Mouse (Mus musculus) lung, embryonic 14.5 days (tissue): Measurements from ENCODE around the gene N4bp2. TPM values are rescaled to one million over a fixed set of nuclear protein-coding genes. Genes with fewer than 3 reads are reported as not detected.
"Not testable (repeated sequence)": the region's sequence is repeated elsewhere in the genome, so short reads cannot be mapped to it uniquely, and the experiment has no call there.

Source experiments
- ATAC-seq: fragments of 200-750 bp; cut with Nextera tagmentation; 2 replicates; pipeline ENCODE4 v1.8.0; 2017; ENCODE audit warnings: mild to moderate bottlenecking, moderate TSS enrichment, moderate library complexity; ENCODE audit not compliant: insufficient read depth
- DNase-seq: peaks from one replicate; pipeline ENCODE4 v3.0.0-alpha.2; 2015
- H3K27ac ChIP-seq: fragments of 300-500 bp; sonication (generic); 2 replicates; pipeline ENCODE4 v1.5.1; 2014; ENCODE audit warnings: low read depth, mild to moderate bottlenecking, moderate library complexity
- H3K27me3 ChIP-seq: fragments of 300-500 bp; sonication (generic); 2 replicates; pipeline ENCODE4 v1.6.1; 2014; ENCODE audit warnings: low read length, control low read depth; ENCODE audit not compliant: insufficient read depth
- H3K36me3 ChIP-seq: fragments of 300-500 bp; sonication (generic); 2 replicates; pipeline ENCODE4 v1.6.1; 2014; ENCODE audit warnings: control low read depth; ENCODE audit not compliant: insufficient read depth
- H3K4me1 ChIP-seq: fragments of 300-500 bp; sonication (generic); 2 replicates; pipeline ENCODE4 v1.6.1; 2014; ENCODE audit warnings: antibody characterized with exemption, control low read depth; ENCODE audit not compliant: insufficient read depth
- H3K4me2 ChIP-seq: fragments of 300-500 bp; sonication (generic); 2 replicates; pipeline ENCODE4 v1.6.1; 2014; ENCODE audit warnings: mild to moderate bottlenecking
- H3K4me3 ChIP-seq: fragments of 300-500 bp; sonication (generic); 2 replicates; pipeline ENCODE4 v1.5.1; 2014; ENCODE audit warnings: low read depth, low read length
- H3K9ac ChIP-seq: fragments of 300-500 bp; sonication (generic); 2 replicates; pipeline ENCODE4 v1.6.1; 2014
- H3K9me3 ChIP-seq: fragments of 300-500 bp; sonication (generic); 2 replicates; pipeline ENCODE4 v1.6.1; 2016; ENCODE audit warnings: low read depth, low read length, control low read depth
- CTCF ChIP-seq: IDR thresholded peaks from 2 replicates; pipeline ENCODE4 v1.5.1; 2016; ENCODE audit warnings: antibody characterized with exemption, low read depth
- WGBS: fragments of 180-500 bp; shearing (Covaris S2); extraction: QIAGEN DNeasy Blood & Tissue Kit; methylation state at CpG from one replicate; pipeline ENCODE4 v1.1.7; 2014; 5-methylcytosine and 5-hydroxymethylcytosine counted together
- polyA plus RNA-seq: library from polyadenylated mRNA; unstranded; fragments of >200 nt; fragmentation: Nextera tagmentation; extraction: Ambion mirVana; gene quantifications from 2 replicates; pipeline ENCODE4 v1.2.1, GENCODE M21; 2014

N4bp2 gene
- polyA plus RNA-seq, 1 experiment from 2014 or later, result 33.2 TPM

DNA sequence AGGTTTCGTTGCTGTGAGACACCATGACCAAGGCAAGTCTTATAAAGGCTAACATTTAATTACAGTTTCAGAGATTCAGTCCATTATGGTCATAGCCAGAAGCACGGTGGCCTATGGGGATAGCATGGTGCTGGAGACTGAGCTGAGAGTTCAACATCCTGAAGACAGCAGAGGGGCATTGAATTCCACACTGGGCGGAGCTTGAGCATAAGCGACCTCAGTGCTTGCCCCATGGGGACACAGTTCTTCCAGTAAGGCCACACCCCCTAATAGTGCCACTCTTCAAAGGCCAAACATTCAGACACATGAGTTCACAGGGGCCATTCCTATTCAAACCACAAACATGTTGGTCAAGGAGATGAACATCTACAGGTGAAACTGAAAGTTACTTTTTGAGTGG lies 12.8 kb downstream of the N4bp2 start:
- Histone ChIP-seq H3K36me3 (peaks cover 37% of the 10 kb centered on the region), H3K9me3 (no peaks in the 10 kb centered on the region), H3K4me1 (no peaks in the 10 kb centered on the region), H3K27ac (no peak overlapping the region), H3K9ac (no peak overlapping the region), H3K27me3 (no peaks in the 10 kb centered on the region), H3K4me3 (no peak overlapping the region), H3K4me2 (no peak overlapping the region)
- no peak for TF ChIP-seq CTCF
- ATAC-seq, result no peak
- WGBS, result 80% methylated on average over 4 of the region's 4 CpGs
- DNase-seq, result no peak

DNA sequence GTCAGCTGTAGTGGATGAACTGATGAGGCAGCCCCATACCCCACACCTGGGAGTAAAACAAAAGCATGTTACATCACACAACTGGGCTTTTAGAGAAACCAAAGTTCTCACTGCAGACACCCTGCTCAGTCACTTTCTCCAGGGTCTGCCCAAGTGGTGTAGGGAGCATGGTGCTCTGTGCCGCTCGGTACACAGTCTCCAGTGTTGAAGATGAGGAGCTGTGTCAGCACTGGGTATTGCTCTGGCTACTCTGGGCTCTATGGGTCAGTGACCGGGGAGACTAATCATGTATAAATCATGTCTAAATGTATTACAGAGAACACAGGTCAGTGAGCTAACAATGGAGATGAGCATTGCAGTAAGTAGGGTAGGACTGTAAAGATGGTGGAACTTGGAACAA lies 13.6 kb downstream of the N4bp2 start:
- WGBS, result 89% methylated on average over 3 of the region's 3 CpGs
- Histone ChIP-seq H3K4me1 (no peaks in the 10 kb centered on the region), H3K27me3 (no peaks in the 10 kb centered on the region), H3K27ac (no peak overlapping the region), H3K9me3 (no peaks in the 10 kb centered on the region), H3K36me3 (peaks cover 41% of the 10 kb centered on the region), H3K4me2 (no peak overlapping the region), H3K9ac (no peak overlapping the region), H3K4me3 (no peak overlapping the region)
- ATAC-seq (no peak), DNase-seq (no peak)
- TF ChIP-seq CTCF, result no peak

DNA sequence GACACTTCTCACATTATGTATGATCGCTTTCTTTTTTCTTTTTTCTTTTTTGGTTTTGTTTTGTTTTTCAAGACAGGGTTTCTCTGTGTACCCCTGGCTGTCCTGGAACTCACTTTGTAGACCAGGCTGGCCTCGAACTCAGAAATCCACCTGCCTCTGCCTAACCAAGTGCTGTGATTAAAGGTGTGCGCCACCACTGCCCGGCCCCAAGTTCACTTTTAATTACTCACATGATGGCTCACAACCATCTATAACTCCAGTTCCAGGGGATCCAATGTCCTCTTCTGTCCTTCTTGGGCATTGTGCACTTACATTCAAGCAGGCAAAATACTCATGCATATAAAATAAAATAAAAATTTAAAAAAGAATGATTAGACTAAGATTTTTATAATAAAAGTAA lies 15.7 kb downstream of the N4bp2 start:
- not testable (repeated sequence) for ATAC-seq, H3K4me3 ChIP-seq, DNase-seq, H3K27me3 ChIP-seq, H3K4me2 ChIP-seq, H3K9me3 ChIP-seq, H3K9ac ChIP-seq, H3K4me1 ChIP-seq, H3K27ac ChIP-seq
- peaks cover 44% of the 10 kb centered on the region for H3K36me3 ChIP-seq
- WGBS, result 90% methylated on average over 4 of the region's 4 CpGs

DNA sequence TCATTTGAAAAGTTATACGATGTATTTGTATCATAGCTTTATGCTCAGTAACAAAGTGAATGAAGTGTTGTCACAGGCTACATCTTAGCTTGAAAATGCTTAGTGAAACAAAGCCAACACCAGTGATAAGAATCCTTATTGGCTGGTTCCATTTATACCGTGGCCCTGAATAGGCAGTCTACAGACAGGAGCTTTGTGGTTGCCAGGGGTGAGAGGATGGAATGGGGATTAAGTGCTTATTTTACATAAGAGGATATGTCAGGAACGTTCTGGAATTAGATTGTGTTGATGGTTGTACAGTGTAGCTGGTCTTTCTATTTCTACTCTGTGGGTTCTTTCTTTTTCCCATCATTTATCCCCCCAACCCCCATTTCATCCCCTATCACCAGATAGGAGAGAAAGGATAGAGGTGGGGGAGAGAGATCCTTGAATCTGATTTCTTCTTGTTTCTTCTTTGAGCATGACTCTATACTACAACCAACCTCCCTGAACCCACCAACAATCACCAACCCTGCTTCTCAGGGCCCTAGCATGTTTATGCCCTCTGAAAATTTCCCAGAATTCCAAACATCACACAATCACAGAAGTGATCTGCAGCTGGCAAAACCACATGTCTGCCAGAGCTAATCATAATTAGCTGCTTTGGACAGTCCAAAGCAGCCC lies 16.2 kb downstream of the N4bp2 start:
- no peaks in the 10 kb centered on the region for H3K4me1 ChIP-seq
- DNase-seq, result no peak
- peaks cover 44% of the 10 kb centered on the region for H3K36me3 ChIP-seq
- no peaks in the 10 kb centered on the region for H3K27me3 ChIP-seq
- no peak overlapping the region for H3K4me2 ChIP-seq
- H3K9ac ChIP-seq, result no peak overlapping the region
- no peak overlapping the region for H3K4me3 ChIP-seq
- WGBS, result 76% methylated on average over 3 of the region's 3 CpGs
- no peaks in the 10 kb centered on the region for H3K9me3 ChIP-seq
- ATAC-seq, result no peak
- H3K27ac ChIP-seq, result no peak overlapping the region
- no peak for TF ChIP-seq CTCF

DNA sequence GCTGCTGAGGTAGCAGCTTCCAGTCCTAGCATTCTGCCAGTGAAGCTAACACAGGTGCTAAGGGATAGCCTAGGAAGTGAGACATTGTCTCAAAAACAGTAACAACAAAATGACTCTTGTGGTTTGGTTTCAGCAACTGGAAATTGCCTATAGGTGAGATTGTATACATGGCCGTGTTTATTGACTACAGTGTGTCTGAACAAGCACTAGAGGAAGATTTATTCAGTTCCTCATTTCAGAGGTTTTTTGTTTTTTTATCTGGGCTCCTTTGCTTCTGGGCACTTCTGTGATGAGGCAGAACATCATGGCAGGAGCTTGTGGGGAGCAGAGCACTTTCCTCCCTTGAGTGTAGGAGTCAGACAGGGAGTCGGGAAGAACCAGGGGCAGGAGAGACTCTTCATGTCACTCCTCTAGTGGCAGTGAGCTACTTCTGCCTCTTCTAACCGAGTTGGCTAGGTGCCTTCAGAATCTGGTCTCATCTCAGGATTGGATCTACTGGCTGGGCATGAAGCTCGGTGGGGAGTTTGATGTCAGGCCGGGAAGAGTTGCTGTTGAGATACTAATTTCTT lies 17.9 kb downstream of the N4bp2 start:
- Histone ChIP-seq H3K36me3 (peaks cover 38% of the 10 kb centered on the region), H3K4me3 (no peak overlapping the region), H3K9me3 (no peaks in the 10 kb centered on the region), H3K9ac (no peak overlapping the region), H3K27ac (no peak overlapping the region), H3K27me3 (no peaks in the 10 kb centered on the region), H3K4me2 (no peak overlapping the region), H3K4me1 (no peaks in the 10 kb centered on the region)
- no peak for DNase-seq
- no peak for TF ChIP-seq CTCF
- ATAC-seq, result no peak
- 80% methylated on average over 5 of the region's 5 CpGs for WGBS

DNA sequence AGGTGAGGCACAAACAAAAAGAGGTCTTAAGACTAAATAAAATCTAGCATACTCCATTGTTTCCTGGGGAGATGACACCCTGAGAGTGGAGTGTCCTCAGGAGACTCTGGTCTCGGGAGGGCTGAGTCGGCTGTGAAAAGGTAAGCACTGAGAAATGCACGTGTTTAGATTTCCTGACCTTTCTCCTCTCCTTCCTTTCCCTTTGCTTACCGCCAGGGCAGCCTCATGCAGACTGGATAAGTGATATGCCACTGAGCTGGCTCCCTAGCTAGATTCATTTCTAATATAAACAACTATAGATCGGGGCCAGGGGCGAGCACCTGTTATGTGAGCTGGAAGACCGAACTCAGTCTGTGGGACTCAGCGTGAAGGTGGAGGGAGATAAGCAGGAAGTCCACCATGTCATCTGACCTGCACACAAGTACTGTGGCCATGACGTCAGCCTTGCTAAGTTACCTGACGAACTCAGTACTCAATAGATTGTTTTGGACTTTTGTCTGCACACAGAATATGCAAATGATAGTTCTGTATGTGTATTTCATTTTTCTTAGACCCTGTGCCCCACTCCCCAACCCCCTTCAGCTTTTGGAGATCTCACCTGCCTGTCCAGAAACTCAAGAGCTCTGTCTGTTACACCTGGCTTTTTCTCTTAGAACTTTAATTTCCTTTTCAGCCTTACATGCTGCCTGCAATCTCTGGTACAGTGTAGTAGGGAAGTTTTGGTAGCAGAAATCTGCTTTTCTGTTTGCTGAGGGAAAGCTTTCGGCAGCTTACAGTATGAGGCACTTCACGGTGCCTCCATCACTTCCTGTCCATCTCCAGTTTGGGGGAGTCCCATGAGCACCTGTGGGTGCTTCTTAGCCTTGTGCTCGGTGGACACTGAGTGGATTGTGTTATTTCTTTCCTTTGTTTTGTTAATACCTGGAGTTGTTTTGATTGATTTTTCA lies 18.7 kb downstream of the N4bp2 start:
- Histone ChIP-seq H3K9me3 (no peaks in the 10 kb centered on the region), H3K27me3 (no peaks in the 10 kb centered on the region), H3K4me1 (no peaks in the 10 kb centered on the region), H3K36me3 (peaks cover 30% of the 10 kb centered on the region), H3K27ac (no peak overlapping the region), H3K9ac (no peak overlapping the region), H3K4me3 (no peak overlapping the region), H3K4me2 (no peak overlapping the region)
- ATAC-seq (no peak), DNase-seq (no peak)
- no peak for TF ChIP-seq CTCF
- WGBS, result 64% methylated on average over 13 of the region's 13 CpGs

DNA sequence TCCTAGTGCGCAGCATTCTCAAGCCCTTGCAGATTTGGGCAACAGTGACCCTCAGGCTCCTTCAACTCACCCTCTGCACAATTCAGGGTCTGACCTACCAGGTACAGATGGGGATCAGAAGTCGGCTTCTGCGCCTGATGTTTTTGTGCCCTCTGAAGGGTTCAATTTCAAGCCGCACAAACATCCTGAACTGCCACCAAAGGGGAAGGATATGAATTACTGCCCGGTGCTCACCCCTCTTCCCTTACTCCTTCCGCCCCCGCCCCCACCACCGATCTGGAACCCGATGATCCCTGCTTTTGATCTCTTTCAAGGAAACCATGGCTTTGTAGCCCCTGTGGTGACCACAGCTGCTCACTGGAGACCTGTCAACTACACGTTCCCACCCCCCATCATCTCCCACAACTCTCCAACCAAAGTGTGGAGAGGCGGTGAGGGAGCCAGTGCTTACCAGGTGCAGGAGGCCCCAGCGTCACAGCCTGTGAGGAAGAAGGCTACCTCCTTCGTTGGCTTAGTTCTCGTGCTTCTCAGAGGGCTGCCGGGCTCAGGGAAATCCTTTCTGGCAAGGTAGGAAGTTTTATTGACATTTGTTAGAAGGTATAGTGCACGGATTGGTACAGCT lies 27.4 kb downstream of the N4bp2 start:
- no peak overlapping the region for H3K4me2 ChIP-seq
- peaks cover 43% of the 10 kb centered on the region for H3K36me3 ChIP-seq
- DNase-seq, result no peak
- H3K9ac ChIP-seq, result no peak overlapping the region
- WGBS, result 68% methylated on average over 16 of the region's 16 CpGs
- H3K9me3 ChIP-seq, result no peaks in the 10 kb centered on the region
- no peak for TF ChIP-seq CTCF
- no peaks in the 10 kb centered on the region for H3K4me1 ChIP-seq
- H3K4me3 ChIP-seq, result no peak overlapping the region
- H3K27me3 ChIP-seq, result no peaks in the 10 kb centered on the region
- no peak for ATAC-seq
- H3K27ac ChIP-seq, result no peak overlapping the region
